Mouse (Mus musculus) embryonic fibroblast, embryonic 13.5 days (primary cell): ENCODE results near the gene Mlip.

Experiments
- CTCF ChIP-seq: IDR thresholded peaks from 2 replicates; pipeline ENCODE4 v1.5.1; 2011; ENCODE audit warnings: mild to moderate bottlenecking, control low read depth, low read length, moderate library complexity, borderline replicate concordance; ENCODE audit not compliant: insufficient read depth
- POLR2A ChIP-seq: IDR thresholded peaks from 2 replicates; pipeline ENCODE4 v1.6.1; 2011; ENCODE audit warnings: low read depth, mild to moderate bottlenecking, control low read depth, low read length, moderate library complexity

GRCm38 (mm10) chr9:77278055-77278454 is 74.7 kb downstream of the Mlip start:
- TF ChIP-seq POLR2A (no peak), CTCF (no peak)
